Mouse (Mus musculus) right cerebral cortex, postnatal 36 days (tissue): ENCODE results near the gene Ush1g.
A peak's percentile ranks its signal among the peaks of the same experiment; 100 is the strongest.

Experiments used
- DNase-seq, 2 experiments: peaks; one replicate each; pipeline ENCODE4 v3.0.0; 2022; ENCODE audit warnings: low spot score in 2 of 2, mixed read lengths in 1 of 2

Ush1g gene

DNA sequence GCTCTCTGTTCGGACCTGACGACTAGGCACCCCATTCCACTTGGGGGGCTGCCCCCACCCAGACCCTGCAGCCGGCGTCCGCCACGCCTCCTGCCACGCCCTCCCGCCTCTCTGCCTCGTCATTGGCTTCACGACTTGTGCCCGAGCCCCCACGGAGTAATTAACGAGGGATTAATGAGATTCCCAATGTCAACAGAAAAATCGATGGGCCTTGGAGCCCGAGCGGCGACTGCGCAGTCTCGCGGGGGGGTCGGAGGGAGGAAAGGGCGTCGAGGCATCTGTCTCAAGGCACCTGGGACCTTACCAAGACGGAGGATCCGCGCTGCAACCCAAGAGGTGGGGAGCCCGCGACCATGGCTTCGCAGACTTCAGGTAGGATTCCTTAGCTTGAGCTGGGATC, 12.7 kb upstream of the Ush1g start, which contains the start of gene Otop3:
Gene Otop3 (plus strand): TSS at position 201 of the 400 bp plus-strand sequence.
- DNase-seq: no peak

DNA sequence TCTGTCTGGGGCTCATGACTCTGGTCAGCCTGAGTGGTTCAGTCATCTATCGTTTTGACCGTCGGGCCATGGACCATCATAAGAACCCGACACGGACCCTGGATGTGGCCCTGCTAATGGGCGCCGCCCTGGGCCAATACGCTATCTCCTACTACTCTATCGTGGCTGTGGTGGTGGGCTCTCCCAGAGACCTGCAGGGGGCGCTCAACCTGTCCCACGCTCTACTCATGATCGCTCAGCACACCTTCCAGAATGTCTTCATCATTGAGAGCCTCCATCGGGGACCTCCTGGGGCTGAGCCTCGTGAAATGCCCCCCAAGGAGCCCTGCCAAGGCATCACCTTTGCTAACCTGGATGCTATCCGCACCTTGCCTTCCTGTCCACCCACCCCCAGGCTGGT, 7.5 kb upstream of the Ush1g start:
- no peak for DNase-seq

DNA sequence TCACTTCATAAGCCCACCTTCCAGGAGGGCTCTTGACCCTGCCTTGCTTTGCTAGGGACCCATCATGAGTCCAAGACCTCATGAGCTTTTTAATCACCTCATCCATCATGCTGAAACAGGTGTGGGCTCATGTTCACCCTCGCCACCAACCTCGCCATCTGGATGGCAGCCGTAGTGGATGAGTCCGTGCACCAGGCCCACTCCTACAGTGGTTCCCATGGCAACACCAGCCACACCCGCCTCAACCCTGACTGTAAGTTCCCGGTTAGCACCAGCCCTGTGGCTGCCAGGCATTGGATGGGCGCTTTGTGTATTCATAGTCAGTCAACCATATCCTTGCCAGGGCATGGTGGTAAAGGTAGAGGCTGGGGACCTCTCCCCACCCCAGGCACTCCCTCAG, 4.9 kb upstream of the Ush1g start:
- peak; percentile 43 to 54 for DNase-seq

DNA sequence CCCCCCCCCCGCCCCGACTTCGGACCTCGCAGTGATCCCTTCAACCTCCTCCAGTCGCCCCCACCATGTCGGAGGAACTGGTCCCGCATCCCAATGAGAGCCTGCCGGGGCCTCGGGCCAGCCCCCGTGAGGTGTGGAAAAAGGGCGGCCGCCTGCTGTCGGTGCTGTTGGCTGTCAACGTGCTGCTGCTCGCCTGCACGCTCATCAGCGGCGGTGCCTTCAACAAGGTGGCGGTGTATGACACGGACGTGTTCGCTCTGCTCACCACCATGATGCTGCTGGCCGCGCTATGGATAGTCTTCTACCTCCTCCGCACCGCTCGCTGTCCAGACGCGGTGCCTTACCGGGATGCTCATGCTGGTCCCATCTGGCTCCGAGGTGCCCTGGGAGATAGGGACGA, 1.5 kb upstream of the Ush1g start:
- no peak for DNase-seq

- DNase-seq: no peak
These were observed 2.0 kb downstream of the Ush1g start for GRCm38 (mm10) chr11:115319704-115320383.

DNA sequence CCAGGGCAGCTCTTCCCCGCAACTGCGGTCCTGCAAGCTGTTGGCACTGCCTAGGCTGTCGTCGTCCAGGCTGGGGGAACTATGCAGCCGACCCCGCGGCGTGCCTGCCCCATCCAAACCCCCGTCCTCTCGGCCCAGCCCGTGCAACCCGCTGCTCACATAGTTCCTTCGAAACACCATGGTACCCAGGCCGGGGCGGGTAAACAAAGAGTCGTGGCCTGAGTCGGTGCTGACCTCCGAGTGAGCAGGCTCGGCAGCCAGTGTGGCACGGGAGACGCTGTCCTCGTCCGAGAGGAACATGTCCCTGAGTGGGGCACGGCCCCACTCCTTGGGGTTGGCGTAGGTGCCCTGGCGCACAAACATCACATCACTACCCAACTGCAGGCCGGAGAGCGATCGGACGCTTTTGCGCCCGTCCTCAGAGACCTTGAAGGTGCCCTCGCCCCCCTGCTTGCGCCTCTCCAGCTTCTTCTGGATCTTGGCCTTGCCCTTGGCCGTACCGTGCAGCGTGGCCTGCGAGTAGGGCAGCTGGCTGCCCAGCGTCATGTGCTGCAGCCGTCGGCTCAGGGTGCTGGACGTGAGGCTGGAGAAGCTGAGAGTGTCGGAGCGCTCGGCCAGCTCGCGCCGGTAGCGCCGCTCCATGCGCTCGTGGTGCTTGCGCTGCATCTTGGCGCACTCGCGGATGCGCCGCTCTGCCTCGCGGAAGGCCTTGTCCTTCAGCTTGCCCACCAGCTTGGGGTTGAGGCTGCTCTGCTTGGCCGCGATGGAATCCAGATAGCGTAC, 3.4 kb downstream of the Ush1g start:
- DNase-seq: no peak

DNA sequence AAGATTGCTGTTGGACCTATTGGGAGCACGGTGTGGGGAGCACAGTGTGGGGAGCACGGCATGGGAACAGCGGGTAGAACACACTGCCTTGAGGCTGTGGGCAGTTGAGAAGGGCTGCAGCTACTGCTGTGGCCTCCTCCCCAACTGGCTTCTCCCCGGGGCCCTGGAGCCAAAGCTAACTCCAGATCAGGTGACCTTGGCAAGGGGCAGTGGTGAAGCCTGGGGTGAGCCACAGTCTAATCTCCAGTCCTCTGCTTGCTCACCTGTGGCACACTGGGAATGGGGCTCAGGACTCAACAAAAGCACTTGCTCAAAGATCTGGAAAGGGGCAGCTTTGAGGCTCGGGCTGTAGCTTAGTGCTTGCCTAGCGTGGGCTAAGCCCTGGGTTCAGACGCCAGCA, 4.6 kb downstream of the Ush1g start:
- no peak for DNase-seq

DNA sequence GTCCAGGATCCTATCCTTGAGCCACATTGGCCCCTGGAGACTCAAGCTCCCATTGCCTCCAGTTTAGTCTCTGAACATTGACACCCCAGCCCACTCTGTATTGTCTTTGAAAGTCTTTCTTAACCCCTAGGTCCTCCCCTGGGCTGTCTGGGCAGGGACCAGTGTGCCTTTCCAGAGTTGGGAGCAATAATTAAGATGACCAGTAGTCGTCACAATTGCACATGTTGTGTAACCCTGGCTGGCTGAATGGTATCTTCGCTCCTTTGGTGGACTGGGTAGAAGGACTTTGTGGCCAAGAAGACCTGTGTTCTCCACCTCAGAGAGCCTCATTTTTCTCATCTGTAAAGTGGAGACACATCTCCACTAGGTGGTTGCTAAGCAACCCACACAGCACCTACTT, 7.6 kb downstream of the Ush1g start:
- no peak for DNase-seq

DNA sequence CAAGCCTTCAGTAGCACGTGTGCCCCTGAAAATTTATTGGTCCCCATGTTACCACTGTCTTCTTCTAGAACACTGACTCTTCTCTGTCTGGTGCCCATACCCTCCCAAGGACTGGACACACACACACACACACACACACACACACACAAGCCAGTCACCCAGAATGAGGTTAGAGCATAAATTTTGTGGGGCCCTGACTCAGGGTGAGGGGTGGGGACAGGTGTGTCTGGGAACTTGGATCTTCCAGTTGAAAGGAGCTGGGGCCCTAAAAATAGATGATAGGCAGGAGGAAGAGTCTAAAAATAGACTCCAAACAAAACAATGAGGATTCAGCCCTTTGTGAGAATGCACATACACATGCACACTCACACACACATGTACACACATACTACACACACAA, 13.1 kb downstream of the Ush1g start:
- DNase-seq: no peak

DNA sequence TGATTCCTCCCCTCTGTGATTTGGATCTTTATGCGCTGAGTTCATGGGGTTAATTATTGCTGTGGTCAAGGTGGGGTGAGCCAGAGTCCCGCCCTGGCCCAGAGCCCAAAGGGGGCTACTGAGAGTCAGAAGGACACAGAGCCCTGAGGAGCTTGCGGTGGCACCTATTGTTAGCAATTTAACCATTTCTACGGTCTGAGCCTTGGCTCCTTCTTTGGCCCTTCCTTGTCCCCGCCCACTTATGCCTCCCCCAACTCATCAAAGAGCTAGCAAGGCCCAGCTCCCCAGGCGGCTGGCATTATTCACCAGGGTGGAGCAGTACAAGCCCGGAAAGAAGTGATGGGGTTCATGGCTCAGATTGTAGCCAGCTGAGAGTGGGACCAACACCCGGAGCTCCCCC, 15.0 kb downstream of the Ush1g start, which contains the start of gene Otop2:
Gene Otop2 (plus strand): TSS at position 301 of the 400 bp plus-strand sequence.
- no peak for DNase-seq

GRCm38 (mm10) chr11:115303167-115303566, 18.7 kb downstream of the Ush1g start:
- no peak for DNase-seq

GRCm38 (mm10) chr11:115301351-115301750, 20.5 kb downstream of the Ush1g start:
- DNase-seq: no peak

DNA sequence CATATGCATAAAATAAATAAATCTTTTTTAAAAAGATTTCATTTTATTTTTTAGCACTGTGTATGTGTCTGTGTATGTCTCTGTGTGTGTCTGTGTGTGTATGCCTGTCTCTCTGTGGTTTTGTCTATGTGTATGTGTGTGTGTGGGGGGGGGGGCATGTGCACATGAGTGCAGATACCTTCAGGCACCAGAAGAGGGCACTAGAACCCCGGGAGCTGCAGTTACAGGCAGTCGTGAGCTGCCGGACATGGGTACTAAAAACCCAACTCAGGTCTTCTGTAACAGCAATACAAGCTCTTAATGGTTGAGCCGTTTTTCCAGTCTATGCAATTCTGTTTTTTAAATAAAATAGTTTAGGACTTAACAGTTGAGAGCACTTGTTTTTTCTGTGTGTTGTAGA, 21.1 kb downstream of the Ush1g start:
- no peak for DNase-seq

DNA sequence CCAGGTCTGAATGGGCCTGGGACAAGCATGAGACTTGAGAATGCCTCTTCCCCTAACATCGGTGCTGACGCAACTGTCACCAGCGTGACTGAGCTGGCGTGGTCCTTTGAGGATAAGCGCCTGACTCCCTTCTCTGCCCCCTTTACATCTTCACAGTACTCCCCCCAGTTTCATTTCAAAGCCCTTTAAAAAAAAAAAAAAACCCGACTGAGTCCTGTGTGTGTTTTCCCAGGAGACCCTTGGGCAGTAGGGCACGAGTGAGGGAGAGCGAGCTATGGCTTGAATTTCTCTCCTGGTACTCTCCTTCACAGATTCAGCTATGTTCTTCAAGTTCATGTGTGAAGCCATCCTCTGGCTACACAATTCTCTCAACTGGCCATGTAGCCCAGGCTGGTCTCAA, 23.7 kb downstream of the Ush1g start:
- DNase-seq: no peak

DNA sequence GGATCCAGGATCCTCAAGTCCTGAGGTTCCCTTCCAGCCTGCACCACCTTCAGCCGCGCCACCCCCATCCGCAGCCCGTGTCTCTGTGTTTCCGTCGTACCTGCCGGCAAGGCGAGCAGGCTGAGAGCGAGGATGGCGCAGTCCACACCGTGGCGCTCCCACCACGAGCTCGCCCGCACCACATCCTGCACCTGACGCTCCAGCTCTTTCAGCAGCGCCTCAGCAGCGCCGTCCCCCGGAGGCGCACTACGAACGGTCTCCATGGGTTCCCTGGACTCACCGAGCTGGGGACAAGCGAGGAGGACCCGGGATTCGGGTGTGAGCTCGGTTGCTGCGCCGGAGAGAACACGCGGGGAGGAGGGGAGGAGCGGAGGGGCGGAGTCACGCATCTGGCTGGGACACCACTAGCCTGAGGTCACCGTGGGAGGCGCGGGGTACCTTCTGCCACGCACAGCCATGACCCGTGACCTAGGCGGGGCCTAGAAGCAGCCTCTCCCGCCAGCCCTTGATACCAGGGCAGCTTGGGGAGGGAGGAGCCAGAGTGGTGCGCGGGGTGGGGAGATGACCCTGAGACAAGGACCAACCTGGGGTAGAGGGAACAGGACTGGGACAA, 24.5 kb downstream of the Ush1g start, which contains the start of gene Fads6:
Gene Fads6 (minus strand): TSS at position 450 of the 613 bp plus-strand sequence.
- DNase-seq: peak; percentile 63 to 70

GRCm38 (mm10) chr11:115296471-115297210, 25.2 kb downstream of the Ush1g start:
- no peak for DNase-seq

DNA sequence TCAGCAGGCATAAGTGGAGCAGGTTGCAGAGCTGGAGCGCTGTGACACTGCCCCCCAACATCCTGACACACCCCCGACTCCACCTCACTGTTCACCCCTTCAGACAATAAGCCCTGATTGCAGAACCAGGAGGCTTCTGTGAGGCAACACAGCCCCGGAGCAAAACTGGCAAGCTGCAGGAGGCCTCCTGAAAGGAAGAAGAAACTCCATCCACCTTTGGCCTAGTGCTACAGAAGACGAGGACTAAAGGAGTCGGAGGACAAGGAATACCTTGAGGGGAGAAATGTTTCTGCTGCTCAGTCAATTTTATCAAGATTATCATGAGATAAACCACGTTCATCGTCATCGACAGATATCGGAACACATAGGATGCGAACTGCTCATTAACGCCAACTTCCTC, 25.9 kb downstream of the Ush1g start:
- no peak for DNase-seq

- no peak for DNase-seq
These were observed 29.0 kb downstream of the Ush1g start for GRCm38 (mm10) chr11:115292631-115293375.

DNA sequence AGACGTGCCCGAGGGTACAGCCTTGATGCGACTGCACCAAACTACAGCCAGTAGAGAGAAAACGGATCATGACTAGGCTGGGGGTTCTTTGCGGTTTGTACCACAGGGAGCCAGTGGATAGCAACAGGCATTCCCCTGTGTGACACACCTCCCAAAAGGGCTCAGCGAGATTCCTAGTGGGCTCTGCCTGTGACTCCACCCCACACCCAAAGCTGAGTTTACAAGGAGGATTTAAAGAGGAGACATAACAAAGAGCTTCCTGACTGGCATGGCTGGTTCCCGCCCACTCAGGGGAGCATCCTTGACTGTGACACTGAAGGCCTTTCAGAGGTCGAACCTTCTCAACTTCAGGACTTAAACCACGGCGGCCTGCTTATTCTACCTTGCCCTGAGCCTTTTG, 30.3 kb downstream of the Ush1g start:
- DNase-seq: no peak

GRCm38 (mm10) chr11:115290919-115291318, 30.9 kb downstream of the Ush1g start:
- DNase-seq: no peak

- no peak for DNase-seq
These were observed 31.5 kb downstream of the Ush1g start for GRCm38 (mm10) chr11:115290314-115290713.
